Mouse (Mus musculus) neural tube, embryonic 12.5 days (tissue): ENCODE measurements at regions not wholly inside any gene's neighbourhood (a gene's known extent, or its start where the extent isn't known, plus 50 kb on each side); places are given as distances from the start of the nearest gene placed in this dataset.
A peak's percentile ranks its signal among the peaks of the same experiment; 100 is the strongest.

Experiments used
- ATAC-seq: fragments of 200-750 bp; cut with Nextera tagmentation; 2 replicates; pipeline ENCODE4 v1.8.0; 2017; ENCODE audit warnings: low read depth, mild to moderate bottlenecking, moderate TSS enrichment, moderate library complexity; ENCODE audit not compliant: low FRiP score
- H3K27ac ChIP-seq: fragments of 300-500 bp; sonication (generic); 2 replicates; pipeline ENCODE4 v1.5.1; 2016
- H3K27me3 ChIP-seq: fragments of 300-500 bp; sonication (generic); replicated peaks from 2 replicates; pipeline ENCODE4 v1.6.1; 2016; ENCODE audit warnings: mild to moderate bottlenecking
- H3K36me3 ChIP-seq: fragments of 300-500 bp; sonication (generic); 2 replicates; pipeline ENCODE4 v1.6.1; 2016; ENCODE audit warnings: mild to moderate bottlenecking
- H3K4me1 ChIP-seq: fragments of 300-500 bp; sonication (generic); 2 replicates; pipeline ENCODE4 v1.6.1; 2016
- H3K4me2 ChIP-seq: fragments of 300-500 bp; sonication (generic); replicated peaks from 2 replicates; pipeline ENCODE4 v1.6.1; 2016; ENCODE audit warnings: mild to moderate bottlenecking
- H3K4me3 ChIP-seq: fragments of 300-500 bp; sonication (generic); 2 replicates; pipeline ENCODE4 v1.5.1; 2016
- H3K9ac ChIP-seq: fragments of 300-500 bp; sonication (generic); 2 replicates; pipeline ENCODE4 v1.6.1; 2016; ENCODE audit warnings: mild to moderate bottlenecking
- H3K9me3 ChIP-seq: fragments of 300-500 bp; sonication (generic); 2 replicates; pipeline ENCODE4 v1.6.1; 2016; ENCODE audit warnings: mild to moderate bottlenecking
- WGBS: fragments of 180-500 bp; shearing (Covaris S2); methylation state at CpG from one replicate; pipeline ENCODE4 v1.1.7; 2016; 5-methylcytosine and 5-hydroxymethylcytosine counted together

DNA sequence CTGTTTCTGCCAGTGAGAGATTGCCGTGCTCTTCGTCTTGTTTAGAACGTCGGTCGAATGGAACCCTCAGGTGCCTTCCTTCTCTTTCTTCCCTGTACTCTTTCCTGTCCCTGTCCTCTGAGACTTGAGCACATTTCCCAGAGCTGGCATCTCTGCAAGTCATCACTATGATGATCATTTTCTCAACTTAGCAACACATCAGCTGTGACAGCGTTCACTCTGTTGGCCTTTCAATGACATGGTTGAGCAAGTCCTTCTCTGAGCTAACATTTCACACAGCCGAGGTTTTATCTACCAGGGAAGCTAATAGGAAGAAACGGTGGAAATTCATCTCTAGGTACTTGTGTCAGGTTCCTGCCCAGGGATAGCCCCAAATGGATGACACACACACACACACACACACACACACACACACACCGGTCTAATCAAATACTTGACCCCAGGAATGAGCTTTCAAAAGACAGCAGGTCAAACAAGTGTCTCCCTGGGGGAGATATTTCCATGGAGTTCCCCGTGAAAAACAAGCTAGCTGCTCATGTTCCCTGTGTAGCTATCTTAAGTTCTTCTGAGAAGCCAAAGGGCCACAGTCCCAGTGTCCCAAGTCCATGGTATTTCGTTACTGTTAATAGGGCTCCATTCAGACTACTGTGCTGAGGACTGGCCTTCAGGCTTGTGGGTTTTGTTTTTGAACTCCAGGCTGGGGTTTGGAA, 167.0 kb upstream of the Trib2 start:
- Histone ChIP-seq H3K27me3 (no peaks in the 10 kb centered on the region), H3K4me3 (no peak overlapping the region), H3K9ac (no peak overlapping the region), H3K27ac (no peak overlapping the region), H3K4me1 (no peaks in the 10 kb centered on the region), H3K36me3 (no peaks in the 10 kb centered on the region), H3K4me2 (no peak overlapping the region), H3K9me3 (no peaks in the 10 kb centered on the region)
- ATAC-seq: no peak
- WGBS: 86% methylated on average over 11 of the region's 11 CpGs

DNA sequence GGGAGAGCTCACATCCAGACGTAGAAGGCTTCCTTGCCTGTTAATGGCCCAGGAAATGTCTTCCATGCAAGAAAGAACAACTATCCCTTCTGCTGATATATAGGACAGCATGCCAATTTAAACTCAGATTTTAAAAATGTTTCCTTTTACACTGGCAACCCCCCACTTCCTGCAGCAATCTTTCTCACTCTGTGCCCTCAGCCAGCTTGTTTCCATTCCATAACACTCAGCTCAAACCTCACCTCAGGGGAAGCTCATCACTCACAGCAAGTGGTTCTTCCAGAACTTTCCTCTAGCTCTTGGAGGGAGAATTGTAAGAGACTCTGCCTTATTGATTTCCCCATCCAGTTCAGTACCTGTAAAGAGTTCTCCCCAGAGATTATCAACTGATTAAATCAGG, 165.0 kb upstream of the Trib2 start:
- no peaks in the 10 kb centered on the region for H3K27me3 ChIP-seq

DNA sequence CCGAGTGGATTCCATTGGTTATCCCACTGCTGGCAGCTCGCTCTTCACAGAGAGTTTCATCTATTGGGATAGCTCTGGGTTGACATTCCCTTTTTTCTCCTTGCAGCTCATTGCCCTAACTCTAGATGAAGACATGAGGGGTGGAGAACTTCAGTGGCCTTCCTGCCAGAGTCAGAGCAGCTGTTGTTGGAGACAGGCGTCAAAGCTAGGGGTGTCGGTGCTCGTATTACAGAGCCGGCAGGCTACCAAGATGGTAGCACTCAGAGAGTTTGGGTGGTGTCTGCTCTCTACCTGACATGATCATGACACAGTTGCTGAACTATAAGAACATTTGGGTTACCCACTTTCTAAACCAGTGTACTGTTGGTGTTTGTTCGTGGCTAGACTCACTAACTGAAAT, 162.5 kb upstream of the Trib2 start:
- Histone ChIP-seq H3K27ac (no peak overlapping the region), H3K4me3 (no peak overlapping the region), H3K4me2 (no peak overlapping the region), H3K4me1 (no peaks in the 10 kb centered on the region), H3K27me3 (no peaks in the 10 kb centered on the region), H3K36me3 (no peaks in the 10 kb centered on the region), H3K9me3 (no peaks in the 10 kb centered on the region), H3K9ac (no peak overlapping the region)
- ATAC-seq: no peak
- 92% methylated on average over 7 of the region's 7 CpGs for WGBS

More for the DNA sequence above, 165.0 kb upstream of the Trib2 start:
- Histone ChIP-seq H3K4me3 (no peak overlapping the region), H3K4me1 (no peaks in the 10 kb centered on the region), H3K36me3 (no peaks in the 10 kb centered on the region), H3K4me2 (no peak overlapping the region), H3K27ac (no peak overlapping the region), H3K9me3 (no peaks in the 10 kb centered on the region), H3K9ac (no peak overlapping the region)
- WGBS: 26% methylated on average over 1 of the region's 1 CpGs
- ATAC-seq: no peak

DNA sequence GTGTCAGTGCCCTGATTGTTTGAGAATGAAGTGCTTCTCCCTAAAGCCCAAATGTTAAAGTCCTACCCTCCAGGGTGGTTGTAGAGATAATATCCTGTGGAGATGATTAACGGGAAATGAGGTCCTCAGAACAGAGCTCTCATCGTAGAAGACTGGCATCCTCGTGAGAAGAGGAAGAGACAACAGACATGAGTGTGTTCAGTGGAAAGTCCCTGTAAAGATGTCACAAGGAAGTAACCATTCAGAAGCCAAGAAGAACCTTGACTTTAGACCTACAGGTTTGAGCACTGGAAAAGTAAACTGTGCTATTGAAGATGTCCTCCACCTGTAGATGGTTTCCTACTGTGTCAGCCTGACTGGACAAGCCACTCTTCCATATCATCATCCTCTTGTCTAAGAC, 155.1 kb upstream of the Trib2 start:
- no peak for ATAC-seq
- no peak overlapping the region for H3K9ac ChIP-seq
- no peak overlapping the region for H3K4me3 ChIP-seq
- WGBS: 88% methylated on average over 3 of the region's 3 CpGs
- no peak overlapping the region for H3K27ac ChIP-seq
- H3K4me1 ChIP-seq: no peaks in the 10 kb centered on the region
- no peaks in the 10 kb centered on the region for H3K9me3 ChIP-seq
- no peaks in the 10 kb centered on the region for H3K27me3 ChIP-seq
- H3K4me2 ChIP-seq: no peak overlapping the region
- no peaks in the 10 kb centered on the region for H3K36me3 ChIP-seq

DNA sequence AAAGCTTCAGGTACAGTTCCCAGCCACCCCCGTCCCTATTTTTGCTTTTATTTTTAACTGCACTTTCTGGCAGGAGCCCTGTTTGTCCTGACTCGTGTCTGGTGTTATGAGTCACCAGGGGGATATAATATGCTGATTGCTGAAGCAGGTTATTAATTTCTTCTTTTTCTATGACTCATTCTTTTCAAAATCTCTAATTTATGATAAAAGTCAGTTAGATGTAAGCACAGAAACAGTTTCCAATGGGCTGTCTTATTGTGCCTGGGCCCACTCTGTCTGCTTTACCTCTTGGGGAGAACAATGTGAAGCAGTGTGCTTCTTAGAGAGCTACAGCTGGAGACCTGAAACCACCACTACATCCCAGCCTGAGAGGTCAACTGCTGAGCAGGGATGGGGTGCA, 153.5 kb upstream of the Trib2 start:
- Histone ChIP-seq H3K9me3 (no peaks in the 10 kb centered on the region), H3K4me2 (no peak overlapping the region), H3K4me1 (no peaks in the 10 kb centered on the region), H3K27ac (no peak overlapping the region), H3K27me3 (no peaks in the 10 kb centered on the region), H3K4me3 (no peak overlapping the region), H3K36me3 (no peaks in the 10 kb centered on the region), H3K9ac (no peak overlapping the region)
- WGBS: 76% methylated on average over 2 of the region's 2 CpGs
- no peak for ATAC-seq

DNA sequence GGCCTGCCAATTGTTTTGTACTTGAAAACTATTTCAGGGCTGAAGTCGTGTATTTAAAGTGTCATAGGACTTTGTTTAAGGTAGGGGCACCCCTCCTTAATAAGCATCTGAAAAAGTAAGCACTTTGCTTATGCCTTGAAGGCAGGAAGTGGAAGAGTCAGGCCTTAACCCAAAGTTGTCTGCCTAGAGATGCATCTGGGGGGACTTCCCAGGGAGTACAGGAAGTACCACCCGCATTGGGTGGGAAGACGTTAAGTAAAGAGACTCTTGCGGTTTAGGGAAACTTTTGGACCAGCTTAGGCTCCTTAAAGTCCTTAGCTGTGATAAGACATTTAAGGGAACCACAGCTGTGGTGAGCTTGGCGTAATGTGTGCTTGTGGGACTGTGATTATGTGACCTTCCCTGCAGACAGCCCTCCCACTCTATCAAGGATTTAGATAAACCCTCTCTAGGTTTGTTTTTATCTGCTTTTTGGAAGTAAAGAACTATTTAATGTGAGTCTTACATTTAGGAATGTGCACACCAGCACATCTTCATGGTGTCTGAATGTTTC, 150.9 kb upstream of the Trib2 start:
- Histone ChIP-seq H3K4me1 (no peaks in the 10 kb centered on the region), H3K36me3 (no peaks in the 10 kb centered on the region), H3K9ac (no peak overlapping the region), H3K4me3 (no peak overlapping the region), H3K4me2 (no peak overlapping the region), H3K9me3 (no peaks in the 10 kb centered on the region), H3K27me3 (no peaks in the 10 kb centered on the region), H3K27ac (no peak overlapping the region)
- 69% methylated on average over 5 of the region's 5 CpGs for WGBS
- no peak for ATAC-seq

DNA sequence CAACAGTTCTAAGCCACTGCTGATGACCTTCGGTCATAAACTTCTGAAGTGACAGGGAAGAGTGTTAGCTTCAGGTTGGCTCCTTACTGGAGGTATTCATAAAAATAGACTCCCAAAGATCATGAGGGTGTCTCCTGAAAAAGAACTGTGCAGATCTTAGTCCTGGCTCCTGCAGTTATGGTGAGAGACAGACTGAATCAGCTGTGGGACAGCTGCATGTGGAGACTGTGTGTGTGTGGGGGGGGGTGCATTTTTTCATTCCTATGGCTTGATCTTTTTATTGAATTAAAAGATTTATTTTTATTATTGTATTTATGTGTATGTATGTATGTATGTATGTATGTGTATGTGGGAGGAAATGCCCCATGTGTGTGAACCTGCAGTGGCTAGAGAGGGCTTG, 149.9 kb upstream of the Trib2 start:
- Histone ChIP-seq H3K4me1 (no peaks in the 10 kb centered on the region), H3K36me3 (no peaks in the 10 kb centered on the region), H3K4me3 (no peak overlapping the region), H3K27me3 (no peaks in the 10 kb centered on the region), H3K27ac (no peak overlapping the region), H3K9me3 (no peaks in the 10 kb centered on the region), H3K4me2 (no peak overlapping the region), H3K9ac (no peak overlapping the region)
- no peak for ATAC-seq
- WGBS: 89% methylated on average over 1 of the region's 1 CpGs

DNA sequence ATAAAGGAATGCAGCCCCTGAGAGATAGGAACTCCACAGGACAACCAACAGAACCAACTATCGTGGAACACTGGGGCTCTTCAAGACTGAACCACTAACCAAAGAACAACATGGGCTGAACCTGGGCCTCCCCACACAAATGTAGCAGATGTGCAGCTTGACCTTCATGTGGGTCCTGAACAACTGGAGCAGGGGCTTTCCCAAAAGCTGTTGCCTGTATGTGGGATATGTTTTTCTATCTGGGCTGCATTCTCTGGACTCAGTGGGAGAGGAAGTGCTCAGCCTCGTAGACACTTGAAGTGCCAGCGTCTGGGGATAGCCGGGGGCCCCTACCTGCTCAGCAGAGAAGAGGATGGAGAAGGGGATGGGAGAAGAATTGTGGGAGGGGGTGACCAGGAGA, 149.2 kb upstream of the Trib2 start:
- no peak overlapping the region for H3K27ac ChIP-seq
- H3K4me3 ChIP-seq: no peak overlapping the region
- no peak overlapping the region for H3K4me2 ChIP-seq
- no peaks in the 10 kb centered on the region for H3K27me3 ChIP-seq
- 88% methylated on average over 4 of the region's 4 CpGs for WGBS
- no peaks in the 10 kb centered on the region for H3K4me1 ChIP-seq
- H3K9ac ChIP-seq: no peak overlapping the region
- no peak for ATAC-seq
- H3K9me3 ChIP-seq: no peaks in the 10 kb centered on the region
- no peaks in the 10 kb centered on the region for H3K36me3 ChIP-seq

DNA sequence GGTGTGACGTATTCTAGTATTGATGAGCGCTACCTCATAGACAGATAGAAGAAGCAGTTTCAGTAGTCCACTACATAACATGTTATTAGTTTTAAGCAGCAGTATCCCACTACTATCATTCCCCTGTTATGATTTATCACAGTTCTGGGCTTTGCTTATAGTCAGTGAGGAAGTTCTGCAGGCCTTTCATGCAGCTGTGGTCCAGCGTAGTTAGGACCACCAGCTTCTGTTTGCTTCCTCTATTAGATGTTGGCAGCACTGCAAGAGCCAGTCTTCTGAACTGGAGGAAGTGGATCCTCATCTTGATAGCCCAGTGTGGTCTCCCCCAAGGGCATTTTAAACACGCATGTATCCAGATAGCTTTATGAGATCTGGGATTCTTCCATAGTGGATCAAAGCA, 147.4 kb upstream of the Trib2 start:
- Histone ChIP-seq H3K27me3 (no peaks in the 10 kb centered on the region), H3K4me3 (no peak overlapping the region), H3K36me3 (no peaks in the 10 kb centered on the region), H3K9ac (no peak overlapping the region), H3K9me3 (no peaks in the 10 kb centered on the region), H3K4me2 (no peak overlapping the region), H3K4me1 (no peaks in the 10 kb centered on the region), H3K27ac (no peak overlapping the region)
- ATAC-seq: no peak
- WGBS: 89% methylated on average over 4 of the region's 4 CpGs

DNA sequence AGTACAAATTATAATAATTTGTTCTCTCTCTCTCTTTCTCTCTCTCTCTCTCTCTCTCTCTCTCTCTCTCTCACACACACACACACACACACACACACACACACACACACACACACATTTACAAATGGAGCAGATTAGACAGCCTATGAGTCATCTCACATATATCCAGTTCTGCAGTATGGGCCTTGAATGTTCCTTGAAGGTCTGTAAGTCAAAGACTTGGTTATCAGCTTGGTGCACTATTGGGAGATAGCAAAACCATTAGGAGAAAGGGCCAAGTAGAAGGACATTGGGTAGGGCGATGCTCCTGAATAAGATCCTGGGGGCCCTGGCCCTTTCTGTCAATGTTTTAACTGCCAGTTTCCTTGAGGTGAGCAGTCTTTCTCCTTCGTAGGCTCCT, 145.1 kb upstream of the Trib2 start:
- Histone ChIP-seq H3K36me3 (no peaks in the 10 kb centered on the region), H3K4me2 (no peak overlapping the region), H3K9ac (no peak overlapping the region), H3K9me3 (no peaks in the 10 kb centered on the region), H3K4me1 (no peaks in the 10 kb centered on the region), H3K27ac (no peak overlapping the region), H3K27me3 (no peaks in the 10 kb centered on the region), H3K4me3 (no peak overlapping the region)
- WGBS: 93% methylated on average over 2 of the region's 2 CpGs
- no peak for ATAC-seq

DNA sequence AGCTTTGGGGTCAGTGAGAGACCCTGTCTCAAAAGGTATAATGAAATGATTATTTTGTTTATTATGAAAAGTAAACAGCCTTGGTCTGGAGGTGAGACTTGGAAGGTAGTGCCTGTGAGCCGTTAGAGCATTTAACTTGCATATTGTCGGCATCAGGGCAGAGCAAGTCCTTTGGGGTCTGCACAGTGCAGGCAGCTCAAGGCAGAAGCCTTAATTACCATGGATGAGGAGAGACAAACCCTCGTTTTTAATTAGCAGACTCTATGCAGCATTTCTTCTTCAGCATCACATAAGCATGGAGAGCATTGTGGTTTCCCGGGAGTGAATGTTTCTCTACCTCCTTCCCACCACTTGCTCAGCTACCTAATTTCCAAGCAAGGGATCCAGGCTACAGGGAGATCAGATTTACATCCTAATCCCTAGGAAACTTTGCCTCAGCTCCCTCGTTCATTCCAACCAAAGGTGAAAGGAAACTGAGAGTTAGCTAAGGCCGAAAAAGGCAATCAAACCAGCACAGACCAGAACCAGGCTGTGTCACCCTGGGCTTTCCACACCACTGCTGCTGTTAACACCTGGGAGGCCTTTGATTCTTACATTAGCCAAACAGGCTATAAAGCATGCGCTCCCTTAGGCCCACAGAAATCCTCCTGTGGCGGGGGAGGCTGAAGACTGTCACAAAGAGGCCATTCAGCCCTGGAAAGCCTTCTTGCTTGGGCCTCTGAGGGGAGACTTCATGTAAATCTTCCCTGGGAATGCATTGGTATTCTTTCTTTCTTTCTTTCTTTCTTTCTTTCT, 120.9 kb upstream of the Trib2 start:
- H3K4me3 ChIP-seq: no peak overlapping the region
- no peak overlapping the region for H3K27ac ChIP-seq
- no peak overlapping the region for H3K4me2 ChIP-seq
- no peaks in the 10 kb centered on the region for H3K9me3 ChIP-seq
- ATAC-seq: 0 out of 2 replicates have a peak, but pooled peaks have one; percentile 9
- H3K4me1 ChIP-seq: 0 out of 2 replicates have a peak, but pooled peaks cover 3% of the 10 kb centered on the region
- WGBS: 42% methylated on average over 8 of the region's 8 CpGs
- no peak overlapping the region for H3K9ac ChIP-seq
- no peaks in the 10 kb centered on the region for H3K27me3 ChIP-seq
- no peaks in the 10 kb centered on the region for H3K36me3 ChIP-seq

DNA sequence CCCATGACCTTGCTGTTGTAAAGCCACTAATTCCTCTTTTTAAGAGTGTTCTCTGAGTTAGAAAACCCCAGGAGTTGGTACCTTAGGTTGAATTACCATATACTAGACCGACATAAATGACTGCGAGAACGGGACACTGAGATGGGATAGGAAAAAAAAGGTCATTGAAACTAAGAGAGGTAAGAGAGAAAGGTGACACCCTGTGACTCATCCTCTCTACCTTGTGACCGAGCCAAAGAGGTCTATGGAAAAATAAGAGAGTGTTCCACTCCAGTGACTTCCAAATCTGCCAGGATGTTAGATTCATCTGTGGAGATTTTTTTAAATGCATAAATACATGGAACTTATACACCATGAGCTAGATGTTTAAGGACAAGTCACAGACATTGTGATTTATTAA, 115.3 kb upstream of the Trib2 start:
- 89% methylated on average over 4 of the region's 4 CpGs for WGBS
- no peaks in the 10 kb centered on the region for H3K4me1 ChIP-seq

More for the DNA sequence above, 115.3 kb upstream of the Trib2 start:
- no peaks in the 10 kb centered on the region for H3K27me3 ChIP-seq
- no peaks in the 10 kb centered on the region for H3K9me3 ChIP-seq
- no peak overlapping the region for H3K4me3 ChIP-seq
- no peak for ATAC-seq
- H3K4me2 ChIP-seq: no peak overlapping the region
- no peak overlapping the region for H3K27ac ChIP-seq
- no peaks in the 10 kb centered on the region for H3K36me3 ChIP-seq
- no peak overlapping the region for H3K9ac ChIP-seq
